Mouse (Mus musculus) embryonic facial prominence, embryonic 13.5 days (tissue): ENCODE results near the gene Ankrd12. TPM values are rescaled to one million over a fixed set of nuclear protein-coding genes. Genes with fewer than 3 reads are reported as not detected.
A peak's percentile ranks its signal among the peaks of the same experiment; 100 is the strongest.
"Not testable (repeated sequence)": the region's sequence is repeated elsewhere in the genome, so short reads cannot be mapped to it uniquely, and the experiment has no call there.

Experiments used
- ATAC-seq: fragments of 200-750 bp; cut with Nextera tagmentation; 2 replicates; pipeline ENCODE4 v1.8.0; 2017; ENCODE audit warnings: low read depth; ENCODE audit not compliant: insufficient number of reproducible peaks, insufficient read depth, low FRiP score, low TSS enrichment
- H3K27ac ChIP-seq: fragments of 300-500 bp; sonication (generic); 2 replicates; pipeline ENCODE4 v1.5.1; 2015; ENCODE audit warnings: moderate library complexity, mild to moderate bottlenecking, inconsistent platforms
- H3K27me3 ChIP-seq: fragments of 300-500 bp; sonication (generic); 2 replicates; pipeline ENCODE4 v1.6.1; 2015; ENCODE audit warnings: mild to moderate bottlenecking, inconsistent platforms
- H3K36me3 ChIP-seq: fragments of 300-500 bp; sonication (generic); 2 replicates; pipeline ENCODE4 v1.6.1; 2015; ENCODE audit warnings: mild to moderate bottlenecking, inconsistent platforms
- H3K4me1 ChIP-seq: fragments of 300-500 bp; sonication (generic); 2 replicates; pipeline ENCODE4 v1.6.1; 2015; ENCODE audit warnings: inconsistent platforms
- H3K4me2 ChIP-seq: fragments of 300-500 bp; sonication (generic); 2 replicates; pipeline ENCODE4 v1.6.1; 2015; ENCODE audit warnings: moderate library complexity, mild to moderate bottlenecking, inconsistent platforms
- H3K4me3 ChIP-seq: fragments of 300-500 bp; sonication (generic); 2 replicates; pipeline ENCODE4 v1.5.1; 2015; ENCODE audit warnings: mild to moderate bottlenecking, inconsistent platforms
- H3K9ac ChIP-seq: fragments of 300-500 bp; sonication (generic); 2 replicates; pipeline ENCODE4 v1.6.1; 2015; ENCODE audit warnings: mild to moderate bottlenecking, inconsistent platforms
- H3K9me3 ChIP-seq: fragments of 300-500 bp; sonication (generic); 2 replicates; pipeline ENCODE4 v1.6.1; 2016; ENCODE audit warnings: inconsistent platforms
- WGBS: fragments of 180-500 bp; shearing (Covaris S2); methylation state at CpG from one replicate; pipeline ENCODE4 v1.1.7; 2015; ENCODE audit warnings: mixed read lengths; 5-methylcytosine and 5-hydroxymethylcytosine counted together
- polyA plus RNA-seq: library from polyadenylated mRNA; unstranded; fragments of >200 nt; fragmentation: Nextera tagmentation; extraction: Ambion mirVana; gene quantifications from 2 replicates; pipeline ENCODE4 v1.2.1, GENCODE M21; 2015

Ankrd12 gene
- polyA plus RNA-seq, 1 experiment from 2014 or later = 41.4 TPM

GRCm38 (mm10) chr17:66076174-66076927, 538 bp downstream of the Ankrd12 start:
- Histone ChIP-seq H3K4me2 (peak overlapping the region; percentile 73), H3K27me3 (no peaks in the 10 kb centered on the region), H3K4me3 (peak overlapping the region; percentile 96), H3K9ac (peak overlapping the region; percentile 85), H3K9me3 (no peaks in the 10 kb centered on the region), H3K4me1 (peaks cover 30% of the 10 kb centered on the region), H3K36me3 (peaks cover 20% of the 10 kb centered on the region), H3K27ac (peak overlapping the region; percentile 93)
- under 1% methylated on average over 81 of the region's 95 CpGs for WGBS
- ATAC-seq = peak; percentile 88

- H3K4me2 ChIP-seq = peak overlapping the region; percentile 73
- peaks cover 15% of the 10 kb centered on the region for H3K36me3 ChIP-seq
- no peaks in the 10 kb centered on the region for H3K9me3 ChIP-seq
- no peaks in the 10 kb centered on the region for H3K27me3 ChIP-seq
- peak overlapping the region; percentile 96 for H3K4me3 ChIP-seq
- peak overlapping the region; percentile 85 for H3K9ac ChIP-seq
- WGBS = 2% methylated on average over 12 of the region's 12 CpGs
- H3K27ac ChIP-seq = peak overlapping the region; percentile 93; the same call in 1 of the 2 replicates
- no peak for ATAC-seq
- peaks cover 30% of the 10 kb centered on the region for H3K4me1 ChIP-seq
Observed at GRCm38 (mm10) chr17:66075827-66076173, 1.1 kb downstream of the Ankrd12 start.

- no peak for ATAC-seq
- H3K27me3 ChIP-seq = no peaks in the 10 kb centered on the region
- no peaks in the 10 kb centered on the region for H3K36me3 ChIP-seq
- no peak overlapping the region for H3K9ac ChIP-seq
- H3K4me1 ChIP-seq = peaks cover 30% of the 10 kb centered on the region
- no peak overlapping the region for H3K4me2 ChIP-seq
- no peak overlapping the region for H3K27ac ChIP-seq
- WGBS = 85% methylated on average over 7 of the region's 7 CpGs
- H3K4me3 ChIP-seq = no peak overlapping the region
- H3K9me3 ChIP-seq = no peaks in the 10 kb centered on the region
Observed at GRCm38 (mm10) chr17:66073971-66074370, 2.9 kb downstream of the Ankrd12 start.

GRCm38 (mm10) chr17:66069036-66069435, 7.9 kb downstream of the Ankrd12 start:
- H3K27ac ChIP-seq, H3K4me1 ChIP-seq, H3K4me3 ChIP-seq, H3K27me3 ChIP-seq, H3K36me3 ChIP-seq, ATAC-seq, H3K4me2 ChIP-seq, H3K9me3 ChIP-seq, H3K9ac ChIP-seq: not testable (repeated sequence)
- 82% methylated on average over 2 of the region's 2 CpGs for WGBS

GRCm38 (mm10) chr17:66065115-66065514, 11.8 kb downstream of the Ankrd12 start:
- Histone ChIP-seq H3K27ac (no peak overlapping the region), H3K27me3 (no peaks in the 10 kb centered on the region), H3K36me3 (no peaks in the 10 kb centered on the region), H3K4me3 (no peak overlapping the region), H3K4me2 (no peak overlapping the region), H3K9me3 (no peaks in the 10 kb centered on the region), H3K4me1 (peaks cover 8% of the 10 kb centered on the region; the same call in 1 of the 2 replicates), H3K9ac (no peak overlapping the region)
- 86% methylated on average over 4 of the region's 4 CpGs for WGBS
- ATAC-seq = no peak

- no peak for ATAC-seq
- Histone ChIP-seq H3K9ac (no peak overlapping the region), H3K4me2 (peak overlapping the region; percentile 31), H3K4me1 (peaks cover 8% of the 10 kb centered on the region; the same call in 1 of the 2 replicates), H3K27me3 (no peaks in the 10 kb centered on the region), H3K4me3 (0 out of 2 replicates have a peak overlapping the region, but pooled peaks have one; percentile 1), H3K9me3 (no peaks in the 10 kb centered on the region), H3K27ac (peak overlapping the region; percentile 66; the same call in 1 of the 2 replicates), H3K36me3 (no peaks in the 10 kb centered on the region)
- WGBS = 55% methylated on average over 8 of the region's 8 CpGs
Observed at GRCm38 (mm10) chr17:66061241-66061938, 15.5 kb downstream of the Ankrd12 start.

GRCm38 (mm10) chr17:66058160-66058559, 18.7 kb downstream of the Ankrd12 start:
- Histone ChIP-seq H3K36me3 (no peaks in the 10 kb centered on the region), H3K9me3 (no peaks in the 10 kb centered on the region), H3K4me2 (no peak overlapping the region), H3K4me3 (no peak overlapping the region), H3K4me1 (peaks cover 12% of the 10 kb centered on the region; the same call in 1 of the 2 replicates), H3K27ac (no peak overlapping the region), H3K27me3 (no peaks in the 10 kb centered on the region), H3K9ac (no peak overlapping the region)
- 88% methylated on average over 4 of the region's 4 CpGs for WGBS
- ATAC-seq = no peak

- ATAC-seq = no peak
- no peak overlapping the region for H3K4me2 ChIP-seq
- no peak overlapping the region for H3K9ac ChIP-seq
- peaks cover 12% of the 10 kb centered on the region; the same call in 1 of the 2 replicates for H3K4me1 ChIP-seq
- H3K36me3 ChIP-seq = no peaks in the 10 kb centered on the region
- no peaks in the 10 kb centered on the region for H3K9me3 ChIP-seq
- 82% methylated on average over 2 of the region's 2 CpGs for WGBS
- H3K4me3 ChIP-seq = no peak overlapping the region
- no peaks in the 10 kb centered on the region for H3K27me3 ChIP-seq
- H3K27ac ChIP-seq = no peak overlapping the region
Observed at GRCm38 (mm10) chr17:66057145-66057544, 19.7 kb downstream of the Ankrd12 start.

- Histone ChIP-seq H3K9me3 (no peaks in the 10 kb centered on the region), H3K36me3 (peaks cover 1% of the 10 kb centered on the region), H3K27ac (no peak overlapping the region), H3K27me3 (no peaks in the 10 kb centered on the region), H3K4me3 (no peak overlapping the region), H3K4me1 (0 out of 2 replicates have a peak, but pooled peaks cover 4% of the 10 kb centered on the region), H3K4me2 (no peak overlapping the region), H3K9ac (no peak overlapping the region)
- ATAC-seq = no peak
- 70% methylated on average over 4 of the region's 4 CpGs for WGBS
Observed at GRCm38 (mm10) chr17:66053349-66053748, 23.5 kb downstream of the Ankrd12 start.

GRCm38 (mm10) chr17:66048795-66049194, 28.1 kb downstream of the Ankrd12 start:
- H3K4me2 ChIP-seq = no peak overlapping the region
- no peak overlapping the region for H3K27ac ChIP-seq
- ATAC-seq = no peak
- 78% methylated on average over 4 of the region's 4 CpGs for WGBS
- H3K4me3 ChIP-seq = no peak overlapping the region
- no peaks in the 10 kb centered on the region for H3K27me3 ChIP-seq
- H3K9ac ChIP-seq = no peak overlapping the region
- no peaks in the 10 kb centered on the region for H3K9me3 ChIP-seq
- H3K4me1 ChIP-seq = no peaks in the 10 kb centered on the region
- H3K36me3 ChIP-seq = peaks cover 23% of the 10 kb centered on the region

- Histone ChIP-seq H3K27ac (no peak overlapping the region), H3K4me3 (no peak overlapping the region), H3K27me3 (no peaks in the 10 kb centered on the region), H3K4me1 (no peaks in the 10 kb centered on the region), H3K9ac (no peak overlapping the region), H3K9me3 (no peaks in the 10 kb centered on the region), H3K4me2 (no peak overlapping the region), H3K36me3 (peaks cover 23% of the 10 kb centered on the region)
- ATAC-seq = no peak
- 60% methylated on average over 5 of the region's 5 CpGs for WGBS
Observed at GRCm38 (mm10) chr17:66048199-66048598, 28.7 kb downstream of the Ankrd12 start.

GRCm38 (mm10) chr17:66043679-66044078, 33.2 kb downstream of the Ankrd12 start:
- not testable (repeated sequence) for H3K27ac ChIP-seq, H3K9ac ChIP-seq
- WGBS = 85% methylated on average over 4 of the region's 4 CpGs

More at GRCm38 (mm10) chr17:66043679-66044078, 33.2 kb downstream of the Ankrd12 start:
- not testable (repeated sequence) for H3K4me2 ChIP-seq, H3K4me3 ChIP-seq, H3K4me1 ChIP-seq, ATAC-seq, H3K9me3 ChIP-seq, H3K27me3 ChIP-seq
- peaks cover 29% of the 10 kb centered on the region for H3K36me3 ChIP-seq
